Mouse (Mus musculus) CH12.LX (cell line): ENCODE measurements around the gene Gpx6. TPM values are rescaled to one million over a fixed set of nuclear protein-coding genes. Genes with fewer than 3 reads are reported as not detected.

Source experiments
- DNase-seq: peaks from one replicate; pipeline ENCODE4 v3.0.0-alpha.2; 2013; ENCODE audit errors: extremely low read depth
- H3K27ac ChIP-seq: 2 replicates; pipeline ENCODE4 v1.5.1; 2012; ENCODE audit warnings: low read depth, mild to moderate bottlenecking, control low read depth, moderate library complexity; ENCODE audit not compliant: insufficient read depth
- H3K27me3 ChIP-seq: replicated peaks from 2 replicates; pipeline ENCODE3; 2012; ENCODE audit warnings: inconsistent platforms
- H3K36me3 ChIP-seq, 2 experiments: replicated peaks in 1 of 2; 2 replicates each; pipeline versions ENCODE3 to v1.6.1; 2012; ENCODE audit warnings: inconsistent platforms in 1 of 2, low read length in 1 of 2, mild to moderate bottlenecking in 1 of 2, mixed read lengths in 1 of 2, moderate library complexity in 1 of 2; ENCODE audit not compliant: control insufficient read depth in 1 of 2, insufficient read depth in 1 of 2
- H3K4me1 ChIP-seq, 2 experiments: 2 replicates each; pipeline ENCODE4 v1.6.1; 2012; ENCODE audit warnings: inconsistent platforms in 1 of 2, moderate library complexity in 1 of 2; ENCODE audit not compliant: insufficient read depth in 2 of 2, control insufficient read depth in 1 of 2
- H3K4me2 ChIP-seq: 2 replicates; pipeline ENCODE4 v1.6.1; 2012; ENCODE audit warnings: low read depth, mild to moderate bottlenecking, control low read depth; ENCODE audit not compliant: poor library complexity, insufficient read depth, severe bottlenecking
- H3K4me3 ChIP-seq, 3 experiments: fragments of 150-350 bp in 1 of 3; sonication (generic) in 1 of 3; replicated peaks in 1 of 3; 2 replicates each; pipeline versions ENCODE3 to v1.5.1; 2011 to 2012; ENCODE audit warnings: low read depth in 2 of 3, low read length in 2 of 3, mild to moderate bottlenecking in 2 of 3, moderate library complexity in 2 of 3, control low read depth in 1 of 3, improper control_type of control experiment in 1 of 3, inconsistent platforms in 1 of 3, mixed read lengths in 1 of 3; ENCODE audit not compliant: poor library complexity in 1 of 3
- H3K79me2 ChIP-seq: replicated peaks from 2 replicates; pipeline ENCODE4 v1.6.1; 2012; ENCODE audit warnings: mild to moderate bottlenecking, moderate library complexity; ENCODE audit not compliant: control insufficient read depth, poor library complexity, insufficient read depth, severe bottlenecking; ENCODE audit errors: extremely low read depth
- H3K9ac ChIP-seq: 2 replicates; pipeline ENCODE4 v1.6.1; 2012; ENCODE audit warnings: low read depth, mild to moderate bottlenecking, control low read depth, moderate library complexity; ENCODE audit not compliant: insufficient read depth
- H3K9me3 ChIP-seq: replicated peaks from 2 replicates; pipeline ENCODE3; 2012; ENCODE audit warnings: low read length, inconsistent platforms, mixed read lengths
- BHLHE40 ChIP-seq: IDR thresholded peaks from 2 replicates; pipeline ENCODE4 v1.6.1; 2011; ENCODE audit warnings: mild to moderate bottlenecking, low read depth, low read length, improper control_type of control experiment
- CHD1 ChIP-seq: IDR thresholded peaks from 2 replicates; pipeline ENCODE4 v1.6.1; 2012; ENCODE audit warnings: low read depth, low read length, improper control_type of control experiment, inconsistent platforms
- CHD2 ChIP-seq: IDR thresholded peaks from 2 replicates; pipeline ENCODE4 v1.6.1; 2011; ENCODE audit warnings: low read length, improper control_type of control experiment
- E2F4 ChIP-seq: IDR thresholded peaks from 2 replicates; pipeline ENCODE4 v1.6.1; 2011; ENCODE audit warnings: low read depth, low read length, improper control_type of control experiment; ENCODE audit not compliant: insufficient replicate concordance
- EP300 ChIP-seq: IDR thresholded peaks from 2 replicates; pipeline ENCODE4 v1.6.1; 2011; ENCODE audit warnings: low read length, improper control_type of control experiment
- ETS1 ChIP-seq: conservative IDR thresholded peaks from 2 replicates; pipeline ENCODE4 v1.6.1; 2012; ENCODE audit warnings: low read depth, mild to moderate bottlenecking, inconsistent platforms, low read length, improper control_type of control experiment, moderate library complexity
- GABPA ChIP-seq: IDR thresholded peaks from 2 replicates; pipeline ENCODE4 v1.6.1; 2012; ENCODE audit warnings: low read depth, low read length, improper control_type of control experiment, inconsistent platforms; ENCODE audit not compliant: insufficient replicate concordance
- JUND ChIP-seq: conservative IDR thresholded peaks from 2 replicates; pipeline ENCODE4 v1.6.1; 2011; ENCODE audit warnings: low read depth, low read length, improper control_type of control experiment
- KAT2A ChIP-seq: IDR thresholded peaks from 2 replicates; pipeline ENCODE4 v1.6.1; 2012; ENCODE audit warnings: low read length, improper control_type of control experiment, inconsistent platforms; ENCODE audit not compliant: insufficient replicate concordance
- MAFK ChIP-seq: IDR thresholded peaks from 2 replicates; pipeline ENCODE4 v1.6.1; 2011; ENCODE audit warnings: low read length, improper control_type of control experiment; ENCODE audit not compliant: insufficient replicate concordance
- MAX ChIP-seq: IDR thresholded peaks from 2 replicates; pipeline ENCODE4 v1.6.1; 2011; ENCODE audit warnings: low read length, improper control_type of control experiment
- MEF2A ChIP-seq: IDR thresholded peaks from 2 replicates; pipeline ENCODE4 v1.6.1; 2014; ENCODE audit warnings: low read depth, mild to moderate bottlenecking, inconsistent platforms, low read length, improper control_type of control experiment, borderline replicate concordance
- MXI1 ChIP-seq: IDR thresholded peaks from 2 replicates; pipeline ENCODE4 v1.6.1; 2011; ENCODE audit warnings: mild to moderate bottlenecking, low read depth, low read length, improper control_type of control experiment
- MYC ChIP-seq: IDR thresholded peaks from 2 replicates; pipeline ENCODE4 v1.6.1; 2011; ENCODE audit warnings: low read depth, mild to moderate bottlenecking, improper control_type of control experiment, low read length
- NELFE ChIP-seq: IDR thresholded peaks from 2 replicates; pipeline ENCODE4 v1.6.1; 2011; ENCODE audit warnings: low read depth, low read length, improper control_type of control experiment
- NRF1 ChIP-seq: IDR thresholded peaks from 2 replicates; pipeline ENCODE4 v1.6.1; 2014; ENCODE audit warnings: low read depth, mild to moderate bottlenecking, inconsistent platforms, low read length, improper control_type of control experiment, moderate library complexity
- POLR2AphosphoS2 ChIP-seq: IDR thresholded peaks from 2 replicates; pipeline ENCODE4 v1.6.1; 2011; ENCODE audit warnings: low read depth, low read length, improper control_type of control experiment
- RAD21 ChIP-seq: IDR thresholded peaks from 2 replicates; pipeline ENCODE4 v1.6.1; 2011; ENCODE audit warnings: low read depth, mild to moderate bottlenecking, low read length, improper control_type of control experiment, moderate library complexity
- SMC3 ChIP-seq: IDR thresholded peaks from 2 replicates; pipeline ENCODE4 v1.6.1; 2011; ENCODE audit warnings: low read depth, low read length, improper control_type of control experiment
- USF2 ChIP-seq: conservative IDR thresholded peaks from 2 replicates; pipeline ENCODE4 v1.6.1; 2011; ENCODE audit warnings: low read depth, low read length, improper control_type of control experiment
- ZC3H11A ChIP-seq: IDR thresholded peaks from 2 replicates; pipeline ENCODE4 v1.6.1; 2012; ENCODE audit warnings: low read depth, mild to moderate bottlenecking, inconsistent platforms, low read length, improper control_type of control experiment
- ZKSCAN1 ChIP-seq: IDR thresholded peaks from 2 replicates; pipeline ENCODE4 v1.6.1; 2012; ENCODE audit warnings: low read depth, inconsistent platforms, low read length, improper control_type of control experiment, borderline replicate concordance
- dilution Hi-C: fragments of 300-500 bp; cut with MboI; formaldehyde crosslinking; loops from 2 replicates; pipeline ENCODE4 v1.14.3; 2020; ENCODE audit warnings: low sequenced_read_pairs; ENCODE audit not compliant: extremely low pct_unique_long_range_greater_than_20kb, extremely low pct_ligation_motif_present
- in situ Hi-C: fragments of 300-500 bp; cut with MboI; formaldehyde crosslinking; loops from 3 replicates; pipeline ENCODE4 v1.14.3; 2019; ENCODE audit warnings: low sequenced_read_pairs, low pct_ligation_motif_present, low pct_unique_long_range_greater_than_20kb, mixed read lengths
- polyA plus RNA-seq: library from polyadenylated mRNA; unstranded; fragments of >175 nt; gene quantifications from 2 replicates; pipeline ENCODE4 v1.2.1, GENCODE M21; 2012; ENCODE audit warnings: low read depth; ENCODE audit not compliant: insufficient read length
- total RNA-seq, 2 experiments: library from RNA; depleted of rRNA; stranded (reverse); fragments of 300-350 nt in 1 of 2; fragments of >200 nt in 1 of 2; gene quantifications; 2 replicates each; pipeline ENCODE4 v1.2.3; 2012 to 2014

Gpx6 gene
- total and polyA plus RNA-seq, 3 experiments: 1.4 to 2.2 TPM; not detected in 1

GRCm38 (mm10) chr13:21363719-21364118 is 51.8 kb downstream of the Gpx6 start:
- in situ Hi-C loops (no loop called here), dilution Hi-C loops (no loop called here)
- DNase-seq: no peak
- peaks cover 3 to 32% of the 10 kb centered on the region in 2 experiments; a peak in 3 of 4 replicates for H3K4me1 ChIP-seq
- H3K27me3 ChIP-seq: no peaks in the 10 kb centered on the region
- peak overlapping the region; percentile 75; the same call in 1 of the 2 replicates for H3K9ac ChIP-seq
- H3K9me3 ChIP-seq: peaks cover under 1% of the 10 kb centered on the region
- H3K4me3 ChIP-seq: peak overlapping the region in 2 of 3 experiments; percentile 75 to 78
- no peak overlapping the region for H3K27ac ChIP-seq
- peaks cover 9 to 36% of the 10 kb centered on the region in 2 experiments for H3K36me3 ChIP-seq
- no peaks in the 10 kb centered on the region for H3K79me2 ChIP-seq
- H3K4me2 ChIP-seq: peak overlapping the region; percentile 44; the same call in 1 of the 2 replicates
- TF ChIP-seq POLR2AphosphoS2 (no peak), GABPA (no peak), RAD21 (no peak), EP300 (no peak), ZKSCAN1 (no peak), NELFE (no peak), E2F4 (no peak), MXI1 (no peak), MAX (no peak), CHD2 (no peak), JUND (no peak), USF2 (no peak), NRF1 (no peak), MAFK (no peak), SMC3 (no peak), ZC3H11A (no peak), MYC (no peak), ETS1 (no peak), CHD1 (no peak)

GRCm38 (mm10) chr13:21366635-21367034 is 54.7 kb downstream of the Gpx6 start:
- H3K36me3 ChIP-seq: peaks cover 24 to 64% of the 10 kb centered on the region in 2 experiments

More at GRCm38 (mm10) chr13:21366635-21367034, 54.7 kb downstream of the Gpx6 start:
- Histone ChIP-seq H3K79me2 (no peaks in the 10 kb centered on the region), H3K9ac (no peak overlapping the region), H3K4me3 (no peak overlapping the region), H3K27me3 (no peaks in the 10 kb centered on the region), H3K9me3 (no peaks in the 10 kb centered on the region), H3K27ac (no peak overlapping the region), H3K4me1 (peaks cover 3 to 32% of the 10 kb centered on the region in 2 experiments; a peak in 3 of 4 replicates), H3K4me2 (no peak overlapping the region)
- in situ Hi-C loops: no loop called here
- dilution Hi-C loops: no loop called here
- DNase-seq: no peak
- TF ChIP-seq RAD21 (no peak), NRF1 (no peak), EP300 (no peak), MEF2A (no peak), USF2 (no peak), BHLHE40 (no peak), KAT2A (no peak)

Other genes with a start within 250 kb of the Gpx6 start
- not detected in 2 replicates for gene Olfr1370, start 237.2 kb upstream of the Gpx6 start, total RNA-seq (2012; rRNA removed)
- not detected in 2 replicates for gene Olfr1370, start 237.2 kb upstream of the Gpx6 start, total RNA-seq (2014; rRNA removed)
- not detected in 2 replicates for gene Olfr1370, start 237.2 kb upstream of the Gpx6 start, polyA plus RNA-seq
- not detected in 2 replicates for gene Olfr1369-ps1, start 200.6 kb upstream of the Gpx6 start, total RNA-seq (2012; rRNA removed)
- gene Olfr1369-ps1, start 200.6 kb upstream of the Gpx6 start, total RNA-seq (2014; rRNA removed): not detected in 2 replicates
- 0.13 and 0.18 TPM in 2 replicates for gene Olfr1369-ps1, start 200.6 kb upstream of the Gpx6 start, polyA plus RNA-seq
- not detected in 2 replicates for gene Olfr263, start 182.5 kb upstream of the Gpx6 start, total RNA-seq (2012; rRNA removed)
- not detected in 2 replicates for gene Olfr263, start 182.5 kb upstream of the Gpx6 start, total RNA-seq (2014; rRNA removed)
- gene Olfr263, start 182.5 kb upstream of the Gpx6 start, polyA plus RNA-seq: not detected in 2 replicates
- not detected in 2 replicates for gene Olfr1368, start 166.3 kb upstream of the Gpx6 start, total RNA-seq (2012; rRNA removed)
- gene Olfr1368, start 166.3 kb upstream of the Gpx6 start, total RNA-seq (2014; rRNA removed): not detected in 2 replicates
- not detected in 2 replicates for gene Olfr1368, start 166.3 kb upstream of the Gpx6 start, polyA plus RNA-seq
- 146 and 176 TPM in 2 replicates for gene Trim27, start 132.7 kb upstream of the Gpx6 start, total RNA-seq (2012; rRNA removed)
- 134 and 141 TPM in 2 replicates for gene Trim27, start 132.7 kb upstream of the Gpx6 start, total RNA-seq (2014; rRNA removed)
- gene Trim27, start 132.7 kb upstream of the Gpx6 start, polyA plus RNA-seq: 185 and 198 TPM in 2 replicates
- gene Gpx5, start 19.4 kb upstream of the Gpx6 start, total RNA-seq (2012; rRNA removed): not detected in 2 replicates
- gene Gpx5, start 19.4 kb upstream of the Gpx6 start, total RNA-seq (2014; rRNA removed): not detected in 2 replicates
- gene Gpx5, start 19.4 kb upstream of the Gpx6 start, polyA plus RNA-seq: not detected in 2 replicates
- gene Olfr1367, start 34.8 kb downstream of the Gpx6 start, total RNA-seq (2012; rRNA removed): not detected in 2 replicates
- not detected in 2 replicates for gene Olfr1367, start 34.8 kb downstream of the Gpx6 start, total RNA-seq (2014; rRNA removed)
- not detected in 2 replicates for gene Olfr1367, start 34.8 kb downstream of the Gpx6 start, polyA plus RNA-seq
- 9.9 and 10.2 TPM in 2 replicates for gene Zscan12, start 50.7 kb downstream of the Gpx6 start, total RNA-seq (2012; rRNA removed)
- gene Zscan12, start 50.7 kb downstream of the Gpx6 start, total RNA-seq (2014; rRNA removed): 14.7 and 15.1 TPM in 2 replicates
- gene Zscan12, start 50.7 kb downstream of the Gpx6 start, polyA plus RNA-seq: 10.6 and 10.7 TPM in 2 replicates
- gene Zkscan3, start 90.6 kb downstream of the Gpx6 start, total RNA-seq (2012; rRNA removed): 20.0 and 20.9 TPM in 2 replicates
- gene Zkscan3, start 90.6 kb downstream of the Gpx6 start, total RNA-seq (2014; rRNA removed): 32.7 and 36.2 TPM in 2 replicates
- 18.1 and 19.1 TPM in 2 replicates for gene Zkscan3, start 90.6 kb downstream of the Gpx6 start, polyA plus RNA-seq
- gene Pgbd1, start 128.9 kb downstream of the Gpx6 start, total RNA-seq (2012; rRNA removed): 3.1 and 4.0 TPM in 2 replicates
- 7.0 and 7.4 TPM in 2 replicates for gene Pgbd1, start 128.9 kb downstream of the Gpx6 start, total RNA-seq (2014; rRNA removed)
- gene Pgbd1, start 128.9 kb downstream of the Gpx6 start, polyA plus RNA-seq: 3.0 and 3.9 TPM in 2 replicates
- 14.8 and 16.0 TPM in 2 replicates for gene Zscan26, start 141.6 kb downstream of the Gpx6 start, total RNA-seq (2012; rRNA removed)
- gene Zscan26, start 141.6 kb downstream of the Gpx6 start, total RNA-seq (2014; rRNA removed): 20.9 and 25.9 TPM in 2 replicates
- 13.4 and 14.2 TPM in 2 replicates for gene Zscan26, start 141.6 kb downstream of the Gpx6 start, polyA plus RNA-seq
- 0.76 and 0.80 TPM in 2 replicates for gene Nkapl, start 156.4 kb downstream of the Gpx6 start, total RNA-seq (2012; rRNA removed)
- 0.84 and 0.90 TPM in 2 replicates for gene Nkapl, start 156.4 kb downstream of the Gpx6 start, total RNA-seq (2014; rRNA removed)
- 0.26 and 0.56 TPM in 2 replicates for gene Nkapl, start 156.4 kb downstream of the Gpx6 start, polyA plus RNA-seq
- gene Zkscan4, start 166.8 kb downstream of the Gpx6 start, total RNA-seq (2012; rRNA removed): not detected in 2 replicates
- not detected in 2 replicates for gene Zkscan4, start 166.8 kb downstream of the Gpx6 start, total RNA-seq (2014; rRNA removed)
- gene Zkscan4, start 166.8 kb downstream of the Gpx6 start, polyA plus RNA-seq: not detected in 2 replicates
- gene Gm10065, start 167.3 kb downstream of the Gpx6 start, total RNA-seq (2012; rRNA removed): not detected in 2 replicates
- gene Gm10065, start 167.3 kb downstream of the Gpx6 start, total RNA-seq (2014; rRNA removed): not detected in 2 replicates
- not detected in 2 replicates for gene Gm10065, start 167.3 kb downstream of the Gpx6 start, polyA plus RNA-seq
- gene AK157302, start 183.1 kb downstream of the Gpx6 start, total RNA-seq (2012; rRNA removed): 0.17 and 0.29 TPM in 2 replicates
- 0.47 TPM in 2 replicates for gene AK157302, start 183.1 kb downstream of the Gpx6 start, total RNA-seq (2014; rRNA removed)
- 0.26 TPM in 1 of 2 replicates, not detected in the other for gene AK157302, start 183.1 kb downstream of the Gpx6 start, polyA plus RNA-seq
- 13.5 and 21.0 TPM in 2 replicates for gene Gm11273, start 189.3 kb downstream of the Gpx6 start, total RNA-seq (2012; rRNA removed)
- gene Gm11273, start 189.3 kb downstream of the Gpx6 start, total RNA-seq (2014; rRNA removed): 28.3 and 28.8 TPM in 2 replicates
- 239 and 279 TPM in 2 replicates for gene Gm11273, start 189.3 kb downstream of the Gpx6 start, polyA plus RNA-seq
- 7.4 and 8.1 TPM in 2 replicates for gene Zkscan8, start 219.0 kb downstream of the Gpx6 start, total RNA-seq (2012; rRNA removed)
- 7.6 and 8.3 TPM in 2 replicates for gene Zkscan8, start 219.0 kb downstream of the Gpx6 start, total RNA-seq (2014; rRNA removed)
- gene Zkscan8, start 219.0 kb downstream of the Gpx6 start, polyA plus RNA-seq: 7.3 and 9.7 TPM in 2 replicates
- gene Olfr1366, start 230.7 kb downstream of the Gpx6 start, total RNA-seq (2012; rRNA removed): not detected in 2 replicates
- not detected in 2 replicates for gene Olfr1366, start 230.7 kb downstream of the Gpx6 start, total RNA-seq (2014; rRNA removed)
- gene Olfr1366, start 230.7 kb downstream of the Gpx6 start, polyA plus RNA-seq: 0.08 and 0.10 TPM in 2 replicates
- not detected in 2 replicates for gene Olfr1535, start 247.8 kb downstream of the Gpx6 start, total RNA-seq (2012; rRNA removed)
- gene Olfr1535, start 247.8 kb downstream of the Gpx6 start, total RNA-seq (2014; rRNA removed): not detected in 2 replicates
- not detected in 2 replicates for gene Olfr1535, start 247.8 kb downstream of the Gpx6 start, polyA plus RNA-seq